Mouse (Mus musculus) left cerebral cortex, postnatal 10 days (tissue): Measurements from ENCODE around the gene Mapkbp1. TPM values are rescaled to one million over a fixed set of nuclear protein-coding genes. Genes with fewer than 3 reads are reported as not detected.

Experiments
- DNase-seq, 2 experiments: peaks; one replicate each; pipeline ENCODE4 v3.0.0; 2021 to 2022; ENCODE audit warnings: low spot score in 2 of 2, mixed read lengths in 1 of 2; ENCODE audit errors: extremely low spot score in 1 of 2
- intact Hi-C: fragments of 180-260 bp; cut with DNase I; formaldehyde crosslinking; loops from one replicate; pipeline ENCODE4 v1.15.1; 2025
- total RNA-seq, 2 experiments: library from RNA; stranded (reverse); gene quantifications; 2 replicates each; pipeline ENCODE4 v1.2.3; 2021

Gene Mapkbp1
- total RNA-seq, 2 experiments from 2014 or later = 79.1 to 79.2 TPM

DNA sequence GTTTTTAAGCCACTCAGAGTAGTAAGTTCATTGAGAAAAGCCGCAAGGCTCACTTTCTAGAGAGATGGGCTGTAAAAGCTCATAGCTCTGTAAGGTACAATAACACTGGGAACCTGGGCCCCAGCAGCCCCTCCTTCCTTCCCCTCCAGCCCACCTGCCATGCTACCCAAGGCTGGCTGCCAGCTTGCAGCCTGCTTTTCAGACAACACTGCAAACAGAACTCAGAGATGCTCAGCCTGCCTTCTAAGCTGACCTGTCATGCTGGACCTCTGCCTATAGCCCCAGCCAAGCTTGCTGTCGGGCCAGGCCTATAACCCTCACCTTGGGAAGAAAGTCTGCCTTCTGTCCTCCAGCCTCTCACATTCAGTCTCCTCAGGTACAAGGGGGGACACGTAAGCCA, 72.2 kb downstream of the Mapkbp1 start:
- intact Hi-C loops = no loop called here
- no peak for DNase-seq

DNA sequence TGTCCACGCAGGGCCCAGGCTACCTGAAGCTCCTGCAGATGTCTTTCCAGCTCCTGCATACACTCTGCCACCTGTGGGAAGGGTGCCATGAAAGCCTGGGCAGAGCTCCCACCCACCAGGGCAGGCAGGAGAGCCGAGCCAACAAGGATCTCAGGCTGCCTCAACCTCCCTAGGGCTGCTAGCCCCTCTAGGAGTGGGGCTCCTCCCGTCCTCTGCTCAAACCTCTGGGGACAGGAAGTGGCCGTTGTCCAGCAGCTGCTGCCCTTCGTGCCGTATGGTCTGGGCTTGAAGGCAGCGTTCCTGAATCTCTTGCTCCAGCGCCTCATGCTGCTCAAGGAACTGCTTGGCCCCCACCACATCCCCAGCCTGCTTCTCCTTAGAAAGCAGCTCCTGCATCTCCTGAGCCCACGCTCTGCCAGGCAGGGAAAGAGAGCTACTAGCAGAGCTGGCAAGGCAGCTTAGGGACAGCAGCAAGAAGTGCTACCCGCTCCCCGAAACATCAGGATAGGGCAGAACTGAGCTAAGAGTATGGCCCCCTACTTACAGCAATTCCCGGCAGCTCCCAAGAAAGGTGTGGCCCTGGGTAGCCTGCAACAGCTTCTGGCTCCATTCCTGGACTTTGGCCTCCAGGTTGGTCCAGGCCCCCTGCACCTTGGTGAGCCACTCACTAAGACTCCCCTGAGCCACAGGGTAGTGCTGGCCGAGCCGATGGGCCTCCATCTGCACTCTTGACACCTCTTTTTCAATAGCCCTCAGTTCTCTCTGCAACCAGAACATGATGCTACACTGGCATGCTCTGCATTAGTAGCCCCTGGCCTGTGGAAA, 74.2 kb downstream of the Mapkbp1 start:
- no peak for DNase-seq

DNA sequence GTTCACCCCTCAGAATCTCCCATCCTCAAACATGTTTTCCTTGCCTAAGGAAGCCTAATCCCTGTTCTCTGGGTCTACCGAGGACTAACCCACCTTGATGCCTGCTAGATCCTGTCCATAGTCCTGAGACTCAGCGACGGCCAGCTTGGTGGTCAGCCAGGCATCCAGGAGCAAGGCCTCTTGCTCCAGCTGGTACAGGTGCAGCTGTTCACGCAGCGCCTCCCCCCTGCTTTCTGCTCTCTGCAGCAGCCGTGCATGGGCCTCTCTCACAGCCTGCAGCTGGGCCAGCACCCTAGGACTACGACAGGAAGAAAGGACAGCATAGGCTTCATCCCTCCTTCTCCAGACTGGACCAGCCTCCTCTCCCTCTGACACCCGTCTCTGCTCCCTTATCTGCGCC, 75.7 kb downstream of the Mapkbp1 start:
- DNase-seq = no peak
- intact Hi-C loops = no loop called here

More for the DNA sequence above, 74.2 kb downstream of the Mapkbp1 start:
- intact Hi-C loops = no loop called here

DNA sequence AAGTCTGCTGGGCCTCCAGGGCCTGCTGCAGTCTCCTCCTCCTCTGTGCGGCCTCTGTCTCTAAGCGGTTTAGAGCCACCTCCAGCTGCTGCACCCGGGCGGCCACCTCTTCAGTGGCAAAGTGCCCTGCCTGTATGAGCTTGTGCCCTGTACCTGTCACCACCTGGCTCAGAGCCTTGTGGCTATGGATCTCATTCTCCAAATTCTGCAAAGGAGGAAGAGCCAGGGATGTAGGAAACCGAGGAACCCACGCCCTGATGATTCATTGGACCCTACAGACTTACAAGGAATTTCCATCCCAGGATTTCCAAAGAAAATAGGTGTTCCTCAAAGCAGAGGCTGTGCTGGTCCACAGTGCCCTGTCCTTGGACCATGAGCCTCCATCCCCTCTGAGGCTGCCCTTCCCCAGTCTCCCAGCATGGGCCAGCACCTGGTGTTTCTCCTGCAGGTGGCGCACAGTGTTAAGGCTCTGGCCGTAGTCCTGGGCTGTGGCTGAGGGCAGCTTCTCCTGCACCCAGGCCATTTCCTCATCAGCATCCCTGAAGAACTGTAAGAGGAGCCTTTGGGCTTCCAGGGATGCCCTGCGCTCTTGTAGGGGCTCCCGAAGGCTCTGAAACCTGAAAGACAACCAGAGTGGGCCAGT, 77.3 kb downstream of the Mapkbp1 start:
- intact Hi-C loops = no loop called here
- no peak for DNase-seq

DNA sequence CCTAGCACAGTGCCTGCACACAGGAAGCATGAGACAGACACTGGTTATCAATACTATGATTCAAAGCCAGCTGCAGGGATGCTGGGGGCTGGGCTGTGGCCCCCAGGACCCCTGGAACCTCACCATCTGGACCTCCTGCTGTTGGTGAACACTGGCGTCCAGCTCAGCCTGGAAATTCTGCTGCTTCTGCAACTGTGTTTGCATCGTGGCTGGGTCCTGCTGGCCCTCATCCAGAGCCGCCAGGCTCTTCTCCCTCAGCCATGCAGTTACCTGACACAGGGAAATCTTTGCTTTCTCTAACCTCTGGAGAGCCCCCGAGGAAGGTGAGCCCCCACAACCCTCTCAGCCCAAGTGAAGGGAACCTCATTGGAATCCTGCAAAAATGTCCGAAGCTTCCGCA, 78.9 kb downstream of the Mapkbp1 start:
- intact Hi-C loops = no loop called here
- DNase-seq = no peak

DNA sequence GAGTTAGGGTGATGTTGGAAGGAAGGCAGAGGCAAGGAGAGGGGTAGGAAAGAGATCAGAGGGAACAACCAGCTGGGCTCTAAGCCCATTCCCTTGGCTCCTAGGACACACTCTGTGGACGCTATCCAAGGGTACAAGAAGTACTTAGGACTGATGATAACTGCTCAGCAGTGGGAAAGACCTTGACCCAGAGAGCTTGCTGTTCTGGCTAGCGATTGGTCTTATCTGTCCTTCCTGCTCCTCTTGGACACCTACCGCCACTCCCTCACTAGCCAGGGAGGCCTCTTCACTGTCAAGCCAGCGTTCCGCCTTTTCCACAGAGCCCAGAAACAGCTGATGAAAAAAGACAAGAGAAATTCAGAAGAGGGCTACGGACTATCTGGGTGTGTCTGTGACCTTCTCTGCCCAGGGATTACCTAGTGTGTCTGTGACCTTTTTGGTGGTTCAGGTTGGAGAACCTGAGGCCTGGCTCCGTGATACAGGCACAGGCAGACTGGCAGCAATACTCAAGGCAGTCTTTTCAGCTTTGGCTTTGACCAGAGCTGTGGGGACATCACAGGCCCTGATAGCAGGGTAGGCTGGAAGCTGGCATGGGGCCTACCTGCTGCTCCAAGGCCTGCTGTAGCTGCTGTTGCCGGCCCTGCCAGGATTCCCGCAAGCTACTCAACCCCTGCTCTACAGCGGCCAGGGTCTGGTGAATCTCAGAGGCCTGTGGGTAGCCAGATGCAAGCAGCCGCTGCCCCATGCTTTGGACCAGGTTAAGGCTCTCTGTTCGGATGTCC, 82.5 kb downstream of the Mapkbp1 start:
- intact Hi-C loops = no loop called here
- DNase-seq = no peak

DNA sequence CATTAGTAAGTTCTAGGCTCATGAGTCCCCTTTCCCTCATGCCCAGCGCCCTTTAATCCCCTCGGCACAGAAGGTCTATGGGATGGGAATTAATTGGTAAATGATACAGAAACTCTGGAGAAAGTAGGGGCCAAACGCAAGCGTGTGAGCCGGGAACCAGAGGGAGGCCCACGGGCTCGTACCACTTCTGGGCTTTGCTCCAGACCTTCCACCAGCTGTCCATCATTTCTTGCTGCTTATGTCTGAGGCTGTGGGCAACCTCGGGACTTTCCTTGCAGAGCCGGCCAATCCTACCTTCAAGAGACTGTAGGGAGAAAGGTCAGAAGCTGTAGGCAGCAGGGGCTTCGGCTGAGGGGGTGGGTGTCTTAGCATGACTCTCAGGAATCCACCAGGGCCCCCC, 83.4 kb downstream of the Mapkbp1 start:
- DNase-seq = no peak
- intact Hi-C loops = no loop called here

DNA sequence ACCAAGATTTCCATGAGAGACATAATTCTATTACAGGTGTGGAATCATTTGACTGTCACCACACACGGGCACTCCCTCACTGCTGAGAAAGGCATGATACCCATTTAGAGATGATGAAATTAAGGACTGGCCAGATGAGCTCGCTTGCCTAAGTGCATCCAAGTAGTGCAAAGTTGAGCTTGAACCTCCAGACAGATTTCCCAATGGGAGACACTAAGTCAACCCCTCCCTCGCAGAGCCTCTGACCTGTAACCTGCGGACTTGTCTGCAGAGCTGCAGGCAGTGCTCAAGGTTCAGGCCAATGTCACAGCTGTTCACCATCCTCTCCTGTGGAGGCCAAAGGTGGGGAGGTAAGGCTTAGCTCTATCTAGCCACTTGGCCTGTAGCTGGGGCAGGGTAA, 86.3 kb downstream of the Mapkbp1 start:
- intact Hi-C loops = no loop called here

DNA sequence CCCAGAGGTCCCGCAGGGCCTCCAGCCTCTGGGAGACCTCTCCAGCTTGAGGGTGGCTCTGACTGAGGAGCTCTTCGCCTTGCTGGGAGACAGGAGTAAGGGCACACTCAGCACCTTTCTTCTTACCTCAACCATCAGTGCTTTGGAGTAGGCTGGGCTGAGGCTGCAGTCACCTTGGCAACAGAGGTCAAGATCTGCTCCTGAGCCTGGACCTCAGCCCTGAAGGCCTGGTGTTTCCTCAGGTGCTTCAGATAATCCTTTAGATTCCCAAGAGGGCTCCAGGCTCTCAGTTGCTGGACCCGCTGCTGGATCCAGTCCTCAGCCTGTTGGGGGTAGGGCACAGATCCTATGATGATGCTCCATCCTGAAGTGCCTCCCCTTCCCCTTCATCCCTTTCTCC, 87.0 kb downstream of the Mapkbp1 start:
- no peak for DNase-seq
- intact Hi-C loops = no loop called here

More for the DNA sequence above, 86.3 kb downstream of the Mapkbp1 start:
- DNase-seq = no peak

DNA sequence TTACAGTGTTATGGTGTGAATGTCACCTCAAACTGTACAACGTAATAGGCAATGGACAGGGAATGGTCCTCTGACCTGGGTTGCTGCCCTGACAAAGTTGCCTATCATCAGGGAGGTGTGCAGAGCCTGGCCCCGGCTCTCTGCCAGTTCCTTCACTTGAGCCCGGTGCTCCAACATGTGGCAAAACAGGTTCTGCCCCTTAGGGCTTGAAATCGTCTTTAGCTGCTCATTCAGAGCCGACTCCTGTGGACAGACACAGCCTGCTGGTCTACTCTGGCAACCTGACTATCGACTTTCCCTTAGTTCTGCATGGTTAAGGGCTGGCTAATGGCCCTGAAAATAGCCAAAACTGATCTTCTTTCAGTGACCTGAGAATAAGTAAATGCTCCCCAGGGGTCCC, 87.7 kb downstream of the Mapkbp1 start:
- intact Hi-C loops = no loop called here

DNA sequence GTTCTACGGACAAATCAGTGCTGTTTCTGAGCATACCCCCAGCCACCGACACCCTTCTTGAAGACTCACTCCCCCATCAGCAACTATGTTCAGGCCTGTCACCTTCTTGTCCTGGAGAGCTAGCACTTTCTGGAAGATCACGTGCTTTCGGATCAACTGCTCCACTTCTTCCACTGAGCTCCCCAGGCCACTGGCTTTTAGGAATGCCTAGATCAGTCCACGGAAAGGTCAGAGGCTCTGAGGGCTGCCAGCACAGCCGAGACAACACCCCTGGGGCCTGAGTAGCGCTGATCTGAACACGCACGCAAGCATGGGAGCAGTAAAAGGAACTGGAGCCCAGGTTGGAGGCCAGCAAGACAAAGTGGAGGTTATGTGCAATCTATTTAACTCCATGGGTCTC, 88.2 kb downstream of the Mapkbp1 start:
- no peak for DNase-seq
- intact Hi-C loops = no loop called here

More for the DNA sequence above, 87.7 kb downstream of the Mapkbp1 start:
- no peak for DNase-seq

DNA sequence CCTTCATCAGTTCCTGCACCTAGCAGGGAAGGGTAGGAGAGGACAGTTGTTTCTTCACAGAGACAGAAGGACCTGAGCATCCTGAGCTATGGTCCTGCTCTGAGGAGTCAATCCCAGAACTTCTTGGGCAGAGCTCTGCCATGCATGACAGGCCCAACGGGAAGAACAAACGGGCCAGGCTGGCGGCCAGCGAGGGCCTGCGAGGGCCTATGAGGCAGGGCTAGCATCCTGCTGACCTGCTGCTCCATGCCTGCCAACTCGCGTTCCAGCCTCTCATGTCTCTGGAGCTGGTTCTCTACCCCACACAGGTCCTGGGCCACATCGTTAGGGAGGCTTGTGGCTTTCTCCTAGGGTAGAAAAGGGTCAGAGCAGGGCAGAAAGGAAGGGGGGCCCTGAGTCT, 89.7 kb downstream of the Mapkbp1 start:
- no peak for DNase-seq
- intact Hi-C loops = no loop called here

DNA sequence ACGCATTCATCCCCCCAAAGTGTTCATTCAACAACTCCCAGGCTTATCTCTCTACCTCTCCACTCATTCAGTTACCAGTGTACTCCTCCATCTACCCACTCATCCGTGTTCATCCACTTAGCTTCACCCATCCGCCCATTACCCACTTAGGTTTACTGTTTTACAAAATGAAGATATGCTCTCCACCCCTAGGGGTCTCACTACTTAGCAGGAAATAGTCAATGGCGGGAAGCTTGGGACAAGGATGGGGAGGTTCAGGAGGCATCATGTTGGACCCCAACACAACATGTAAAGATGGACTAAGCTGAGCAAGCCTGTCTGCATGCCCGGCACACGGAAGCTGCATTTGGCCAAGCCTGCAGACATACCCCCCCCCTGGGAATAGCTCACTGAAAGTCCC, 92.1 kb downstream of the Mapkbp1 start:
- intact Hi-C loops = no loop called here
- DNase-seq = no peak

DNA sequence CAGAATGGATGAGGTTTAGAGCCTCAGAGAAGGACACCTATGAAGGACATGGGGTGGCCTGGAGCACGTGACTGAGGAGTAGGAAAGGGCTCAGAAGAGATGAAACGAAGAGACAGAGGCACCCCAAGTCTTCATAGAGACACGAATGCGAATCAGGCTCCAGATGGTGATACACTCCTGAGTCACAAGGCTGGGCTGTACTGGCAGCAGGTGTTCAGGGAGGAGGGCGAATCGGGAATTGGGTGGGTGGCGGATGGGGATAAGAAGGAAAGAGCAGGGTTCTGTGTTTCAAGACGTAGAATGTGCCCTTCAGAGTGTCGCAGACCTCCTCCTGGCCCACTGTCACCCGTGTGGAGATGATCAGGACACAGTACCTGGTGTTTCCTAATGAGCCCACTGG, 92.7 kb downstream of the Mapkbp1 start:
- no peak for DNase-seq
- intact Hi-C loops = no loop called here

DNA sequence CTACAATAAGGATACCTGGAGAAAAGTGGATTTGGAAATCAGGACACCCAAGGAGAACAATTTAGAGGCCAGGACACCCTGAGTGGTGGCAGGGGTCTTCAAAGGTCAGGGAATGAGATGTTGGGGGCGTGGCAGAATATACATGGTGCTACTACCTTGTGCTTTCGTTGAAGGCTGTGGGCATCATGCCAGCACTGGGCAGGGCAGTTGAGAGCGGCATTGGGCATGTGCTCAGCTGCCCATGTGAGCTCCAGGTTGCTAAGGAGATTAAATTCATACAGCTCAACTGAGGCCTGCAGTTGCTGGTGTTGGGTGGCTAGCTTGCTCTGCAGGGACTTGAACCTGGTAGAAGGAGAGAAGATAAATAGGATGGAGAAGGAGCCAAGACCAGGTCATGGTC, 93.7 kb downstream of the Mapkbp1 start:
- no peak for DNase-seq
- intact Hi-C loops = no loop called here

DNA sequence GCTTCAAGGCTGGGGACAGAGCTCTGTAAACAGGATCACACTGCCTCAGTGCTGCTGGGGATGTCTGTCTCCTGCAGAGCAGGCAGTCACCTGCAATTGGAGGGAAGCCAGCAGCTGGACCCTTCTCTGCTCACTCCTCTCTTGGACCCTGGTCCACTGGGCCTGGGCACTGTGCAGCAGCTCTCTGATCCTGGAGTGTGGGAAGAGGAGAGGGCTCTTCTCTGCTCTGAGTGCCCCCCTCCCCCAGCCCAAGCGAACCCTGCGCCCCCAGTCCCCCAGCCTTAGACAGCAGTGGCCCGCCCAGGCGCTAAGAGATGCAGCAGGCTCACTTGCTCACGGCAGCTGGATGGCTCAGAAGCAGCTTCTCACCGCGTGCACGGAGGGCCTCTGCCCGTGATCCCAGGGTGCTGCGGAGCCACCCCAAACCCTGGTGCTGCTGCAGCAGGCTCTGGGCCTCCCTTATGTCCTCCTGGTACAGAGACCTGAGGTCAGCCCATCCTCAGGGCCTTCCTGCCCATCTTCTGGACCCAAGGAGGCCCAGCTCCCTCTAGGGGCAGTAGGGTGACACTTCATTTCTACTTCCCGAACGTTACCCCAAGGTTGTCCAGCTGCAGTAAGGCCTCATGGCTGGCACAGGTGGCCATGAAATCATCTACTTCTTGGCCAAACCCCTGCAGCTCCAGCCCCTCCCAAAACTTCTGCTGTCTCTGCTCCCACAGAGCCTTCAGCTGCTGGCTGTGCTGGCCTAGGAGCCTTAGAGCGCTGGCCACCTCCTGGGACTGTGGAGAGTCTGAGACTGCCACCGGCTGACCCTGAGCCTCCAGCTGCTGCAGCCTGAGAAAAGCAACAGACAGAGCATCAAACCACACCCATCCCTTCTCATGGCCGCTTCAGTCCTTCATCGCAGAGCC, 96.3 kb downstream of the Mapkbp1 start:
- intact Hi-C loops = no loop called here

DNA sequence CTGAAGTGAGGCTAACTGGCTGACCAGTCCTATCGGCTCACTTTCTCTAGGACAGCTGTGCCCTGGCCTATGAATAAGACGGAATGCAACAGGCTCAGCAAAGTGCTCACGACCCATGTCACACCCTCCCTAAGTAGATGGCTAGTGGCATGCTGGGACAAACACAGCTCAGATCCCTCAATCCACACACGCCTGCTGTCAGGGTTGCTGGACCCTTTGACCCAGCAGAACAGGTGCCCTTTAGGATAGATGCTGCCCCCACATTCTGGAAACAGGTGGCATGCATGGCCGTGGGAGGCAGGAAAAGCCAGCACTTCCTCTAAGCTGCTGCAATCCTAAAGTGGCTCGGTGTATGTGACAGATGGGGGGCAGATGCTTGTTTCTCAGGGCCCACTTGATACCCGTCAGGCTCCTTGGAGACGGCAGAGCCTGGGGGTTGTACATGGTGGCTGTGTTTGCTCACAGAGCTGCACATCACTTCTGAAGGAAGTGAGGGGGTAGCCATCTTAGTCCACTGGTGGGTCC, 97.0 kb downstream of the Mapkbp1 start:
- DNase-seq = peak; percentile 55 to 72
- intact Hi-C loops = no loop called here

More for the DNA sequence above, 96.3 kb downstream of the Mapkbp1 start:
- peak in 1 of 2 experiments; percentile 53 for DNase-seq

DNA sequence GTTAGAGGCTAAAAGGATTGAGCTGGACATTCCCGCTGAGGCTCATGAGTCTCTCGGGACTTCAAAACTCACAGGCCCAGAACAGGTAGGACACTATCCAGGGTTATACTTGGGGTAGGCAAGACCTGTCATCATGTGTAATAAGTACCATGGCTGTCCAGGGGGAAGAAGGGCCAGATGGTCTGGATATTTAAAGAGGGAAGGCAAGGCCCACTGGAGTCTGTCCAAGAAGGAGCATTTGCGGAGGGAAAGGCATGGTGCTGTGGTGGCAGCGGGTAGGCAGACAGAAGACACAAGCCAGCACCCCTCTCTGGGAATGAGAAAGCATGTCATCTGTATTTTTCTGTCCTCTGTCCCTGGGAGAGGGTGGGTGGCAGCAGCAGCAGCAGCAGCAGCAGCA, 101.6 kb downstream of the Mapkbp1 start:
- intact Hi-C loops = no loop called here
- DNase-seq = no peak
